Mouse (Mus musculus) liver, embryonic 11.5 days (tissue): ENCODE measurements around the gene Akt1. TPM values are rescaled to one million over a fixed set of nuclear protein-coding genes. Genes with fewer than 3 reads are reported as not detected.
A peak's percentile ranks its signal among the peaks of the same experiment; 100 is the strongest.

ENCODE experiments used
- ATAC-seq: fragments of 200-750 bp; cut with Nextera tagmentation; replicated peaks from 2 replicates; pipeline ENCODE4 v1.8.0; 2017; ENCODE audit warnings: moderate number of reproducible peaks, mild to moderate bottlenecking, moderate TSS enrichment, moderate library complexity; ENCODE audit not compliant: low FRiP score
- DNase-seq: peaks from one replicate; pipeline ENCODE4 v3.0.0-alpha.2; 2017; ENCODE audit warnings: low spot score
- H3K27ac ChIP-seq: fragments of 300-500 bp; sonication (generic); 2 replicates; pipeline ENCODE4 v1.5.1; 2014; ENCODE audit warnings: mild to moderate bottlenecking, low read depth, low read length, control low read depth
- H3K27me3 ChIP-seq: fragments of 300-500 bp; sonication (generic); replicated peaks from 2 replicates; pipeline ENCODE4 v1.6.1; 2014; ENCODE audit warnings: low read length, mixed read lengths; ENCODE audit not compliant: control insufficient read depth, insufficient read depth
- H3K36me3 ChIP-seq: fragments of 300-500 bp; sonication (generic); 2 replicates; pipeline ENCODE4 v1.6.1; 2014; ENCODE audit warnings: mild to moderate bottlenecking, low read length, moderate library complexity, mixed read lengths; ENCODE audit not compliant: control insufficient read depth, insufficient read depth
- H3K4me1 ChIP-seq: fragments of 300-500 bp; sonication (generic); replicated peaks from 2 replicates; pipeline ENCODE4 v1.6.1; 2014; ENCODE audit warnings: low read length, mixed read lengths; ENCODE audit not compliant: control insufficient read depth, insufficient read depth
- H3K4me2 ChIP-seq: fragments of 300-500 bp; sonication (generic); 2 replicates; pipeline ENCODE4 v1.6.1; 2014; ENCODE audit warnings: mild to moderate bottlenecking, control low read depth, moderate library complexity
- H3K4me3 ChIP-seq: fragments of 300-500 bp; sonication (generic); 2 replicates; pipeline ENCODE4 v1.5.1; 2014; ENCODE audit warnings: low read depth, low read length, control low read depth
- H3K9ac ChIP-seq: fragments of 300-500 bp; sonication (generic); 2 replicates; pipeline ENCODE4 v1.6.1; 2014; ENCODE audit warnings: low read depth, low read length, control low read depth
- H3K9me3 ChIP-seq: fragments of 300-500 bp; sonication (generic); 2 replicates; pipeline ENCODE4 v1.6.1; 2016; ENCODE audit warnings: low read length, inconsistent platforms, mixed read lengths; ENCODE audit not compliant: control insufficient read depth
- WGBS: fragments of 180-500 bp; shearing (Covaris S2); extraction: QIAGEN DNeasy Blood & Tissue Kit; methylation state at CpG from one replicate; pipeline ENCODE4 v1.1.7; 2014; 5-methylcytosine and 5-hydroxymethylcytosine counted together
- polyA plus RNA-seq: library from polyadenylated mRNA; unstranded; fragments of >200 nt; fragmentation: Nextera tagmentation; extraction: Ambion mirVana; gene quantifications from 2 replicates; pipeline ENCODE4 v1.2.1, GENCODE M21; 2014

Akt1 gene
- polyA plus RNA-seq, 1 experiment from 2014 or later: 62.9 TPM

- ATAC-seq (no peak), DNase-seq (no peak)
- no peaks in the 10 kb centered on the region for H3K9me3 ChIP-seq
- peaks cover 41% of the 10 kb centered on the region for H3K27me3 ChIP-seq
- peak within 1 kb of the TSS; percentile 94 for H3K4me2 ChIP-seq
- no peaks in the 10 kb centered on the region; the same call in 1 of the 2 replicates for H3K36me3 ChIP-seq
- peaks cover 4% of the 10 kb centered on the region; the same call in 1 of the 2 replicates for H3K4me1 ChIP-seq
- peak within 1 kb of the TSS; percentile 80 for H3K27ac ChIP-seq
- 53% methylated on average over 6 of the region's 6 CpGs for WGBS
- H3K9ac ChIP-seq: peak within 1 kb of the TSS; percentile 48
- H3K4me3 ChIP-seq: peak within 1 kb of the TSS; percentile 75
These were observed 45.5 kb upstream of the Akt1 start, which contains the start of gene Cep170b for GRCm38 (mm10) chr12:112720216-112720615. Gene Cep170b (plus strand): TSS chr12:112720455.

- 51% methylated on average over 5 of the region's 5 CpGs for WGBS
- no peak for ATAC-seq
These were observed 44.3 kb upstream of the Akt1 start for GRCm38 (mm10) chr12:112718995-112719394.

GRCm38 (mm10) chr12:112717140-112717539 lies 42.5 kb upstream of the Akt1 start:
- WGBS: 26% methylated on average over 7 of the region's 7 CpGs
- Histone ChIP-seq H3K4me1 (peaks cover under 1% of the 10 kb centered on the region; the same call in 1 of the 2 replicates), H3K9ac (no peak overlapping the region), H3K27ac (no peak overlapping the region), H3K4me2 (no peak overlapping the region), H3K4me3 (no peak overlapping the region), H3K9me3 (no peaks in the 10 kb centered on the region), H3K27me3 (peaks cover 20% of the 10 kb centered on the region), H3K36me3 (no peaks in the 10 kb centered on the region; the same call in 1 of the 2 replicates)
- DNase-seq (no peak), ATAC-seq (no peak)

More at GRCm38 (mm10) chr12:112718995-112719394, 44.3 kb upstream of the Akt1 start:
- H3K4me2 ChIP-seq: no peak overlapping the region
- H3K9ac ChIP-seq: no peak overlapping the region
- no peaks in the 10 kb centered on the region; the same call in 1 of the 2 replicates for H3K36me3 ChIP-seq
- H3K27ac ChIP-seq: no peak overlapping the region
- no peak overlapping the region for H3K4me3 ChIP-seq
- H3K4me1 ChIP-seq: peaks cover 4% of the 10 kb centered on the region; the same call in 1 of the 2 replicates
- DNase-seq: no peak
- no peaks in the 10 kb centered on the region for H3K9me3 ChIP-seq
- peaks cover 39% of the 10 kb centered on the region for H3K27me3 ChIP-seq

GRCm38 (mm10) chr12:112713984-112714383 lies 39.3 kb upstream of the Akt1 start:
- Histone ChIP-seq H3K9me3 (no peaks in the 10 kb centered on the region), H3K4me3 (no peak overlapping the region), H3K9ac (no peak overlapping the region), H3K27ac (no peak overlapping the region), H3K4me1 (no peaks in the 10 kb centered on the region; the same call in 1 of the 2 replicates), H3K4me2 (no peak overlapping the region), H3K36me3 (no peaks in the 10 kb centered on the region; the same call in 1 of the 2 replicates), H3K27me3 (no peaks in the 10 kb centered on the region; the same call in none of the 2 replicates)
- ATAC-seq (no peak), DNase-seq (no peak)
- WGBS: 77% methylated on average over 3 of the region's 3 CpGs

GRCm38 (mm10) chr12:112707573-112707869 lies 32.8 kb upstream of the Akt1 start:
- no peaks in the 10 kb centered on the region for H3K9me3 ChIP-seq
- H3K4me2 ChIP-seq: no peak overlapping the region
- whole genome bisulfite sequencing: 14% methylated on average over 8 of the region's 8 CpGs
- no peak overlapping the region for H3K27ac ChIP-seq
- H3K4me1 ChIP-seq: no peaks in the 10 kb centered on the region; the same call in 1 of the 2 replicates
- ATAC-seq (0 out of 2 replicates have a peak, but pooled peaks have one; percentile 24), DNase-seq (no peak)
- peaks cover 15% of the 10 kb centered on the region for H3K27me3 ChIP-seq
- no peaks in the 10 kb centered on the region for H3K36me3 ChIP-seq
- no peak overlapping the region for H3K9ac ChIP-seq
- H3K4me3 ChIP-seq: no peak overlapping the region

GRCm38 (mm10) chr12:112706704-112707572 lies 32.3 kb upstream of the Akt1 start:
- Histone ChIP-seq H3K9ac (no peak overlapping the region), H3K27ac (no peak overlapping the region), H3K36me3 (no peaks in the 10 kb centered on the region), H3K9me3 (no peaks in the 10 kb centered on the region), H3K4me2 (peak overlapping the region; percentile 55), H3K4me3 (0 out of 2 replicates have a peak overlapping the region, but pooled peaks have one; percentile 2), H3K4me1 (no peaks in the 10 kb centered on the region; the same call in 1 of the 2 replicates), H3K27me3 (peaks cover 19% of the 10 kb centered on the region)
- WGBS: 13% methylated on average over 32 of the region's 32 CpGs
- ATAC-seq (peak; percentile 75), DNase-seq (peak; percentile 87)

- 44% methylated on average over 6 of the region's 6 CpGs for WGBS
- H3K4me2 ChIP-seq: no peak overlapping the region
- H3K36me3 ChIP-seq: no peaks in the 10 kb centered on the region
- H3K27me3 ChIP-seq: peaks cover 35% of the 10 kb centered on the region
- H3K9me3 ChIP-seq: no peaks in the 10 kb centered on the region
- no peak overlapping the region for H3K9ac ChIP-seq
- no peak overlapping the region for H3K4me3 ChIP-seq
- DNase-seq: no peak
- no peak overlapping the region for H3K27ac ChIP-seq
- no peak for ATAC-seq
- no peaks in the 10 kb centered on the region; the same call in 1 of the 2 replicates for H3K4me1 ChIP-seq
These were observed 28.0 kb upstream of the Akt1 start for GRCm38 (mm10) chr12:112702374-112703320.

GRCm38 (mm10) chr12:112700522-112700921 lies 25.8 kb upstream of the Akt1 start:
- WGBS: 21% methylated on average over 15 of the region's 15 CpGs
- no peak overlapping the region for H3K4me3 ChIP-seq
- peaks cover 25% of the 10 kb centered on the region for H3K27me3 ChIP-seq
- ATAC-seq: no peak
- no peaks in the 10 kb centered on the region for H3K36me3 ChIP-seq
- H3K4me1 ChIP-seq: no peaks in the 10 kb centered on the region
- H3K9ac ChIP-seq: no peak overlapping the region
- H3K27ac ChIP-seq: no peak overlapping the region
- DNase-seq: no peak
- peak overlapping the region; percentile 12; the same call in 1 of the 2 replicates for H3K4me2 ChIP-seq
- no peaks in the 10 kb centered on the region for H3K9me3 ChIP-seq
